Mouse (Mus musculus): Measurements from ENCODE around the gene Gatad2a. TPM values are rescaled to one million over a fixed set of nuclear protein-coding genes. Genes with fewer than 3 reads are reported as not detected.

Gene Gatad2a
- polyA plus RNA-seq, 1 experiment from 2014 or later = 52.2 TPM

GRCm38 (mm10) chr8:69912478-69913074, 83.6 kb downstream of the Gatad2a start:
- no peak for ATAC-seq (ENCODE audit: insufficient number of reproducible peaks, insufficient read depth, low FRiP score, low read depth)
- peaks cover 16 to 20% of the 10 kb centered on the region in 2 experiments for H3K4me1 ChIP-seq (ENCODE audit: control insufficient read depth in 2 of 2, insufficient read depth in 2 of 2, low read length in 2 of 2)
- H3K9me3 ChIP-seq (ENCODE audit: control insufficient read depth, low read length) = no peaks in the 10 kb centered on the region
- H3K36me3 ChIP-seq (ENCODE audit: control insufficient read depth, insufficient read depth, low read length) = peaks cover 100% of the 10 kb centered on the region
- no peak overlapping the region for H3K27ac ChIP-seq (replicated peaks in 1 of 2; ENCODE audit: control insufficient read depth in 1 of 2, insufficient read depth in 1 of 2, low read depth in 2 of 2, low read length in 2 of 2)
- H3K4me2 ChIP-seq (ENCODE audit: low read length) = no peak overlapping the region
- no peak overlapping the region for H3K4me3 ChIP-seq (ENCODE audit: control insufficient read depth in 1 of 2, insufficient read depth in 1 of 2, low read depth in 1 of 2, low read length in 2 of 2)
- no peak overlapping the region for H3K9ac ChIP-seq (ENCODE audit: low read length)
- no peaks in the 10 kb centered on the region for H3K27me3 ChIP-seq (ENCODE audit: control insufficient read depth, insufficient read depth, low read length)
- 89% methylated on average over 12 of the region's 12 CpGs for WGBS

- ATAC-seq (ENCODE audit: insufficient number of reproducible peaks, insufficient read depth, low FRiP score, low read depth) = no peak
- 90% methylated on average over 13 of the region's 13 CpGs for WGBS
- Histone ChIP-seq H3K4me2 (ENCODE audit: low read length) (no peak overlapping the region), H3K9me3 (ENCODE audit: control insufficient read depth, low read length) (no peaks in the 10 kb centered on the region), H3K4me3 (ENCODE audit: control insufficient read depth in 1 of 2, insufficient read depth in 1 of 2, low read depth in 1 of 2, low read length in 2 of 2) (no peak overlapping the region), H3K9ac (ENCODE audit: low read length) (no peak overlapping the region), H3K27me3 (ENCODE audit: control insufficient read depth, insufficient read depth, low read length) (no peaks in the 10 kb centered on the region), H3K36me3 (ENCODE audit: control insufficient read depth, insufficient read depth, low read length) (peaks cover 98% of the 10 kb centered on the region), H3K27ac (replicated peaks in 1 of 2; ENCODE audit: control insufficient read depth in 1 of 2, insufficient read depth in 1 of 2, low read depth in 2 of 2, low read length in 2 of 2) (no peak overlapping the region), H3K4me1 (ENCODE audit: control insufficient read depth in 2 of 2, insufficient read depth in 2 of 2, low read length in 2 of 2) (peaks cover 16 to 20% of the 10 kb centered on the region in 2 experiments)
These were observed 84.3 kb downstream of the Gatad2a start for GRCm38 (mm10) chr8:69911917-69912316.

GRCm38 (mm10) chr8:69907106-69907505, 89.1 kb downstream of the Gatad2a start:
- Histone ChIP-seq H3K9ac (ENCODE audit: low read length) (no peak overlapping the region), H3K27ac (replicated peaks in 1 of 2; ENCODE audit: control insufficient read depth in 1 of 2, insufficient read depth in 1 of 2, low read depth in 2 of 2, low read length in 2 of 2) (no peak overlapping the region), H3K27me3 (ENCODE audit: control insufficient read depth, insufficient read depth, low read length) (no peaks in the 10 kb centered on the region), H3K36me3 (ENCODE audit: control insufficient read depth, insufficient read depth, low read length) (peaks cover 50% of the 10 kb centered on the region), H3K4me2 (ENCODE audit: low read length) (no peak overlapping the region), H3K4me1 (ENCODE audit: control insufficient read depth in 2 of 2, insufficient read depth in 2 of 2, low read length in 2 of 2) (peaks cover 7 to 23% of the 10 kb centered on the region in 2 experiments; a peak in 3 of 4 replicates), H3K9me3 (ENCODE audit: control insufficient read depth, low read length) (no peaks in the 10 kb centered on the region), H3K4me3 (ENCODE audit: control insufficient read depth in 1 of 2, insufficient read depth in 1 of 2, low read depth in 1 of 2, low read length in 2 of 2) (no peak overlapping the region)
- ATAC-seq (ENCODE audit: insufficient number of reproducible peaks, insufficient read depth, low FRiP score, low read depth) = no peak
- WGBS = 70% methylated on average over 2 of the region's 2 CpGs

GRCm38 (mm10) chr8:69906260-69906659, 89.9 kb downstream of the Gatad2a start:
- no peaks in the 10 kb centered on the region for H3K27me3 ChIP-seq (ENCODE audit: control insufficient read depth, insufficient read depth, low read length)
- H3K4me2 ChIP-seq (ENCODE audit: low read length) = no peak overlapping the region
- no peak for ATAC-seq (ENCODE audit: insufficient number of reproducible peaks, insufficient read depth, low FRiP score, low read depth)
- H3K27ac ChIP-seq (replicated peaks in 1 of 2; ENCODE audit: control insufficient read depth in 1 of 2, insufficient read depth in 1 of 2, low read depth in 2 of 2, low read length in 2 of 2) = no peak overlapping the region
- no peak overlapping the region for H3K4me3 ChIP-seq (ENCODE audit: control insufficient read depth in 1 of 2, insufficient read depth in 1 of 2, low read depth in 1 of 2, low read length in 2 of 2)
- no peaks in the 10 kb centered on the region for H3K9me3 ChIP-seq (ENCODE audit: control insufficient read depth, low read length)
- no peak overlapping the region for H3K9ac ChIP-seq (ENCODE audit: low read length)
- H3K4me1 ChIP-seq (ENCODE audit: control insufficient read depth in 2 of 2, insufficient read depth in 2 of 2, low read length in 2 of 2) = peaks cover 11 to 27% of the 10 kb centered on the region in 2 experiments; a peak in 3 of 4 replicates
- 87% methylated on average over 2 of the region's 2 CpGs for WGBS
- peaks cover 42% of the 10 kb centered on the region for H3K36me3 ChIP-seq (ENCODE audit: control insufficient read depth, insufficient read depth, low read length)

DNA sequence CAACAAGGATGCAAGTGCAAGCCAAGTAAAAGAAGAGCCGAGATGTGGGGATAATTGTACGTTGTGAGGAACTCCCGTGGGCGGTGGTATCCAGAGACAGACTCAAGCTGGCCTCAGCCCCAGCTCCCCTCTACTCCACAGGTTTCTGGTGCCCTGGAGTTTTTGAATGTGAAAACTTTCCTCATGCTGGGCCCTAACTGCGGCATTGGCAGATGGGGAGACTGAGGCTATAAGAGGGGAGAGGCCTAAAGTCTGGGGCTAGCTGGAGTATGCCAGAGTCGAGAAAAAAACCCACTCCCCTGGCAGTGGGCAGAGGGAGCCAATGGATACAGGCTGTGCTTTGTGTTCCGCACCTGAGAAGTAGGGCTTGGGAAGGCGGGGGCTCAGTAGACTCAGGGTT, 92.1 kb downstream of the Gatad2a start:
- Histone ChIP-seq H3K4me1 (ENCODE audit: control insufficient read depth in 2 of 2, insufficient read depth in 2 of 2, low read length in 2 of 2) (peaks cover 13 to 39% of the 10 kb centered on the region in 2 experiments; a peak in 3 of 4 replicates), H3K4me3 (ENCODE audit: control insufficient read depth in 1 of 2, insufficient read depth in 1 of 2, low read depth in 1 of 2, low read length in 2 of 2) (no peak overlapping the region), H3K9ac (ENCODE audit: low read length) (no peak overlapping the region), H3K27ac (replicated peaks in 1 of 2; ENCODE audit: control insufficient read depth in 1 of 2, insufficient read depth in 1 of 2, low read depth in 2 of 2, low read length in 2 of 2) (no peak overlapping the region), H3K27me3 (ENCODE audit: control insufficient read depth, insufficient read depth, low read length) (no peaks in the 10 kb centered on the region), H3K36me3 (ENCODE audit: control insufficient read depth, insufficient read depth, low read length) (peaks cover 20% of the 10 kb centered on the region), H3K9me3 (ENCODE audit: control insufficient read depth, low read length) (no peaks in the 10 kb centered on the region), H3K4me2 (ENCODE audit: low read length) (no peak overlapping the region; the same call in 1 of the 2 replicates)
- 76% methylated on average over 8 of the region's 8 CpGs for WGBS
- no peak for ATAC-seq (ENCODE audit: insufficient number of reproducible peaks, insufficient read depth, low FRiP score, low read depth)

GRCm38 (mm10) chr8:69903063-69903542, 93.1 kb downstream of the Gatad2a start:
- Histone ChIP-seq H3K27ac (replicated peaks in 1 of 2; ENCODE audit: control insufficient read depth in 1 of 2, insufficient read depth in 1 of 2, low read depth in 2 of 2, low read length in 2 of 2) (peak overlapping the region; percentile 78 to 96), H3K4me3 (ENCODE audit: control insufficient read depth in 1 of 2, insufficient read depth in 1 of 2, low read depth in 1 of 2, low read length in 2 of 2) (peak overlapping the region; percentile 65 to 81), H3K27me3 (ENCODE audit: control insufficient read depth, insufficient read depth, low read length) (no peaks in the 10 kb centered on the region), H3K9ac (ENCODE audit: low read length) (peak overlapping the region; percentile 96), H3K4me1 (ENCODE audit: control insufficient read depth in 2 of 2, insufficient read depth in 2 of 2, low read length in 2 of 2) (peaks cover 13 to 39% of the 10 kb centered on the region in 2 experiments; a peak in 3 of 4 replicates), H3K4me2 (ENCODE audit: low read length) (peak overlapping the region; percentile 97), H3K36me3 (ENCODE audit: control insufficient read depth, insufficient read depth, low read length) (peaks cover 16% of the 10 kb centered on the region), H3K9me3 (ENCODE audit: control insufficient read depth, low read length) (no peaks in the 10 kb centered on the region)
- peak; percentile 85 for ATAC-seq (ENCODE audit: insufficient number of reproducible peaks, insufficient read depth, low FRiP score, low read depth)
- under 1% methylated on average over 45 of the region's 45 CpGs for WGBS

DNA sequence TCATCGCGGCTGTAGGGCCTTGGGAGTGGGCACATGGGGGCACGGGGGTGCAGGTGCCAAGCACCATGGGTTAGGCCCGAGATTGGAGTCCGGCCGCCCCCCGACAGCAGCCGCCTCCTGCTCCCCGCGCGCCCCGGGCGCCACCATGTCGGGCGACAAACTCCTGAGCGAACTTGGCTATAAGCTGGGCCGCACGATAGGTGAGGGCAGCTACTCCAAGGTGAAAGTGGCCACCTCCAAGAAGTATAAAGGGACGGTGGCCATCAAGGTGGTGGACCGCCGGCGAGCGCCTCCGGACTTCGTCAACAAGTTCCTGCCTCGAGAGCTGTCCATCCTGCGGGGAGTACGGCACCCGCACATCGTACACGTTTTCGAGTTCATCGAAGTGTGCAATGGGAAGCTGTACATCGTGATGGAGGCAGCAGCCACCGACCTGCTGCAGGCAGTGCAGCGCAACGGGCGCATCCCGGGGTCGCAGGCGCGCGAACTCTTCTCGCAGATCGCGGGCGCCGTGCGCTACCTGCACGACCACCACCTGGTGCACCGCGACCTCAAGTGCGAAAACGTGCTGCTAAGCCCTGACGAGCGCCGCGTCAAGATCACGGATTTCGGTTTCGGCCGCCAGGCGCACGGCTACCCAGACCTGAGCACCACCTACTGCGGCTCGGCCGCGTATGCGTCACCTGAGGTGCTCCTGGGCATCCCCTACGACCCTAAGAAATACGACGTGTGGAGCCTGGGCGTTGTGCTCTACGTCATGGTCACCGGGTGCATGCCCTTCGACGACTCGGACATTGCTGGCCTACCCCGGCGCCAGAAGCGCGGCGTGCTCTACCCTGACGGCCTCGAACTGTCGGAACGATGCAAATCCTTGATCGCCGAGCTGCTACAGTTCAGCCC, 93.8 kb downstream of the Gatad2a start, which contains the start of the genes Tssk6, Ndufa13 and Yjefn3:
Gene Tssk6, plus strand, starts transcription at position 22 of the 900 bp plus-strand sequence.
Gene Ndufa13, minus strand, starts transcription at position 396 of the 900 bp plus-strand sequence.
Gene Yjefn3, minus strand, starts transcription at position 550 of the 900 bp plus-strand sequence.
- Histone ChIP-seq H3K4me1 (ENCODE audit: control insufficient read depth in 2 of 2, insufficient read depth in 2 of 2, low read length in 2 of 2) (peaks cover 13 to 42% of the 10 kb centered on the region in 2 experiments; a peak in 3 of 4 replicates), H3K27me3 (ENCODE audit: control insufficient read depth, insufficient read depth, low read length) (no peaks in the 10 kb centered on the region), H3K4me3 (ENCODE audit: control insufficient read depth in 1 of 2, insufficient read depth in 1 of 2, low read depth in 1 of 2, low read length in 2 of 2) (peak within 1 kb of the TSS; percentile 65 to 81), H3K27ac (replicated peaks in 1 of 2; ENCODE audit: control insufficient read depth in 1 of 2, insufficient read depth in 1 of 2, low read depth in 2 of 2, low read length in 2 of 2) (peak within 1 kb of the TSS; percentile 90 to 96), H3K9ac (ENCODE audit: low read length) (peak within 1 kb of the TSS; percentile 96), H3K9me3 (ENCODE audit: control insufficient read depth, low read length) (no peaks in the 10 kb centered on the region), H3K36me3 (ENCODE audit: control insufficient read depth, insufficient read depth, low read length) (peaks cover 15% of the 10 kb centered on the region), H3K4me2 (ENCODE audit: low read length) (peak within 1 kb of the TSS; percentile 97)
- 5% methylated on average over 89 of the region's 89 CpGs for WGBS
- ATAC-seq (ENCODE audit: insufficient number of reproducible peaks, insufficient read depth, low FRiP score, low read depth) = peak; percentile 26; the same call in 1 of the 2 replicates
